11 mouse cellular contexts compared by ENCODE assay signal in the genomic region with DNA sequence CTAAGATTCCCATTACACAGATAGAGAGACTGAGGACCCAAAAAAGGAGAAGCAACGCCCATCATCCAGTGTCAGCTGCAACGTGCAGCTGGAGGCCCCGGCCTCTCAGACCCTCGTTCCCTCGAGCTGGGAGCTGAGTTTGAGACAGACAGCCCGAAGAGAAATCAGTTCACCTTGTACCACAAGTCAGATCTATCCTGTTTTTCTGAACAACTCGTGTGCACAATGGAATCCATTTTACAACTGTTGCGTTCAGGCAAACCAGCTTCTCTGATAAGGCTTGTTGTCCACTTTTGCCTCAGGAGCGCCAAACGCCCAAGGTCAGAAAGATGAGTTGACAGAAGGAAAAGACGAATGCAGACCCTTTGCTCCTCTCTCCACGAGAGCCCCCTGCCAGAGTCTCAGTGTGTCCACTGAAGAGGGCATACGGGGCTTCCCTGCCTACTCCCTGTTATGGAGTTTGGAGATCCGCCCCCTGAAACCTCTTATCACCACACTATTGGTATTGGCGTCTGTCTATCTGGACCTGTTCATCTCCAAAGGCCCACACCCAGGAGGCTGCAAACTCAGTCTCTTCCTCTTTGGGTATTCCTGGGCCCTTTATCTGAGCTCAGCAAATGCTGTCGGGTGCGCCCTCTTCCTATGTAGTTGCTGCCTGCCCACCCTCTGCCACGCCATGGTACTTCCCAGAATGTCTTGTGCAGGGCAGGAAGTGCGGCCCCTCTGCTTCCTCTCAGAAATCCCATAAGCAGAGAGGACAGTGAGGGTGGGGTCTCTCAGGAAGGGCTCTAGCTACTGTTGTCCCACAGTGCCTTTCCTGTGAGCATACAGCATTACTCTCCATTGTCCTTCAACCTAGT. TPM values are rescaled to one million over a fixed set of nuclear protein-coding genes. Genes with fewer than 3 reads are reported as not detected.
DNase-seq lines count a peak whose midpoint lies in the region; ATAC-seq and TF ChIP-seq lines count a peak whose summit lies in the region.
"Had no signal": no experiment of that assay in that cellular context is flagged by ENCODE, and none has a peak within 500 bp of the region (broad histone marks: within the 10 kb centered on the region; RNA-seq: fewer than 3 reads in every experiment).

No protein-coding gene starts in this region.

- ATAC-seq in granulocyte monocyte progenitor cell, adult 5-6 weeks (replicated peaks; ENCODE audit: poor library complexity, severe bottlenecking): peak; percentile 50
- ATAC-seq in limb, embryonic 12.5 days (ENCODE audit: insufficient number of reproducible peaks, insufficient read depth, low FRiP score, low TSS enrichment, low read depth): no peak

- H3K27ac ChIP-seq in gastrocnemius, adult 2 months: peak overlapping the region; percentile 49
- 0 out of 2 replicates have a peak overlapping the region, but pooled peaks have one; percentile 41 for H3K27ac ChIP-seq in limb, embryonic 12.5 days
- H3K27ac ChIP-seq: neural tube, embryonic 13.5 days had no signal

- peaks cover 24% of the 10 kb centered on the region for H3K4me1 ChIP-seq in limb, embryonic 12.5 days (replicated peaks)

- peak; percentile 28 for DNase-seq in gastrocnemius, adult 2 months
- DNase-seq in gastrocnemius, postnatal 10 days: no peak
- DNase-seq in lung, postnatal 36 days: peak; percentile 86
- no peak for DNase-seq in urinary bladder, adult 18-20 months (ENCODE audit: low spot score in 2 of 2)
- no peak for DNase-seq in layer of hippocampus, adult 11-12 months (ENCODE audit: low spot score)
- no peak for DNase-seq in MN1 (ENCODE audit: low spot score)
- DNase-seq: cerebellum, adult 9-11 months; kidney, adult 2 months had no signal

- H3K9ac ChIP-seq in limb, embryonic 12.5 days (replicated peaks): no peak overlapping the region
- H3K9ac ChIP-seq: neural tube, embryonic 13.5 days had no signal

- H3K9me3 ChIP-seq in limb, embryonic 12.5 days: no peaks in the 10 kb centered on the region
- H3K9me3 ChIP-seq: neural tube, embryonic 13.5 days had no signal

- H3K4me2 ChIP-seq in limb, embryonic 12.5 days: no peak overlapping the region
- H3K4me2 ChIP-seq: neural tube, embryonic 13.5 days had no signal

- TF ChIP-seq CTCF in gastrocnemius, adult 2 months (IDR thresholded peaks at IDR 0.05): no peak

- H3K36me3 ChIP-seq in limb, embryonic 12.5 days: no peaks in the 10 kb centered on the region
- H3K36me3 ChIP-seq: neural tube, embryonic 13.5 days had no signal

- intact Hi-C loops in gastrocnemius, adult 2 months (cut with DNase I): no loop called here

- no peaks in the 10 kb centered on the region; the same call in 1 of the 2 replicates for H3K27me3 ChIP-seq in limb, embryonic 12.5 days
- H3K27me3 ChIP-seq: neural tube, embryonic 13.5 days had no signal

- H3K4me3 ChIP-seq in gastrocnemius, adult 2 months: no peak overlapping the region
- H3K4me3 ChIP-seq in limb, embryonic 12.5 days (replicated peaks): no peak overlapping the region
- H3K4me3 ChIP-seq: neural tube, embryonic 13.5 days had no signal

- 85% methylated on average over 19 of the region's 19 CpGs for WGBS in limb, embryonic 12.5 days

RNA-seq across cellular contexts. Expression of a gene that starts 57.7 kb away (rescaled TPM):
- total RNA-seq in gastrocnemius, adult 2 months (2021): 10 to 100 TPM; 27.4 to 34.5 TPM
- 10 to 100 TPM; 31.6 to 43.8 TPM for total RNA-seq in gastrocnemius, postnatal 10 days (2021)
- total RNA-seq in granulocyte monocyte progenitor cell, adult 5-6 weeks (2014; fragmentation: Nextera tagmentation): 93.2 and 97.4 TPM in 2 replicates
- total RNA-seq in granulocyte monocyte progenitor cell, adult 5-6 weeks (2017): 6.9 and 8.9 TPM in 2 replicates
- polyA plus RNA-seq in limb, embryonic 12.5 days (2016; fragmentation: Nextera tagmentation; extraction: Ambion mirVana): 53.4 and 57.1 TPM in 2 replicates

Comparison
In these comparisons a context has a peak if more than half of its experiments do, and no peak if none do; other contexts are left out.
1. DNase-seq: peak in gastrocnemius, adult 2 months (single experiment) and lung, postnatal 36 days (single experiment); none in gastrocnemius, postnatal 10 days (single experiment), urinary bladder, adult 18-20 months (0 of 2), layer of hippocampus, adult 11-12 months (single experiment) and MN1 (single experiment).